Mouse (Mus musculus) hindbrain, embryonic 10.5 days (tissue): ENCODE data around the gene Ermard. TPM values are rescaled to one million over a fixed set of nuclear protein-coding genes. Genes with fewer than 3 reads are reported as not detected.

ENCODE experiments used
- DNase-seq: peaks from one replicate; pipeline ENCODE4 v3.0.0-alpha.2; 2017; ENCODE audit warnings: low spot score
- H3K27ac ChIP-seq: fragments of 300-500 bp; sonication (generic); 2 replicates; pipeline ENCODE4 v1.5.1; 2016; ENCODE audit warnings: mild to moderate bottlenecking, moderate library complexity
- H3K27me3 ChIP-seq: fragments of 300-500 bp; sonication (generic); 2 replicates; pipeline ENCODE4 v1.6.1; 2016; ENCODE audit warnings: mild to moderate bottlenecking; ENCODE audit not compliant: poor library complexity, insufficient read depth, severe bottlenecking
- H3K36me3 ChIP-seq: fragments of 300-500 bp; sonication (generic); 2 replicates; pipeline ENCODE4 v1.6.1; 2016; ENCODE audit warnings: mild to moderate bottlenecking, moderate library complexity
- H3K4me1 ChIP-seq: fragments of 300-500 bp; sonication (generic); replicated peaks from 2 replicates; pipeline ENCODE4 v1.6.1; 2016; ENCODE audit warnings: mild to moderate bottlenecking
- H3K4me3 ChIP-seq: fragments of 300-500 bp; sonication (generic); 2 replicates; pipeline ENCODE4 v1.5.1; 2016; ENCODE audit warnings: mild to moderate bottlenecking, moderate library complexity
- H3K9me3 ChIP-seq: fragments of 300-500 bp; sonication (generic); 2 replicates; pipeline ENCODE4 v1.6.1; 2016; ENCODE audit warnings: mild to moderate bottlenecking, moderate library complexity
- WGBS: fragments of 180-500 bp; shearing (Covaris S2); methylation state at CpG from one replicate; pipeline ENCODE4 v1.1.7; 2016; 5-methylcytosine and 5-hydroxymethylcytosine counted together
- polyA plus RNA-seq: library from polyadenylated mRNA; unstranded; fragments of >200 nt; fragmentation: Nextera tagmentation; extraction: Ambion mirVana; gene quantifications from 2 replicates; pipeline ENCODE4 v1.2.1, GENCODE M21; 2016

The Ermard gene
- polyA plus RNA-seq, 1 experiment from 2014 or later = 92.5 TPM

GRCm38 (mm10) chr17:15101355-15101754 lies 60.3 kb downstream of the Ermard start:
- Histone ChIP-seq H3K27me3 (peaks cover 11% of the 10 kb centered on the region), H3K4me3 (no peak overlapping the region), H3K36me3 (no peaks in the 10 kb centered on the region), H3K9me3 (no peaks in the 10 kb centered on the region), H3K27ac (no peak overlapping the region), H3K4me1 (no peaks in the 10 kb centered on the region)
- no peak for DNase-seq
- WGBS = 86% methylated on average over 4 of the region's 4 CpGs

GRCm38 (mm10) chr17:15107143-15107649 lies 66.2 kb downstream of the Ermard start:
- no peak overlapping the region for H3K4me3 ChIP-seq

GRCm38 (mm10) chr17:15108473-15109441 lies 67.7 kb downstream of the Ermard start:
- H3K36me3 ChIP-seq = no peaks in the 10 kb centered on the region
- peak; percentile 70 for DNase-seq
- 35% methylated on average over 20 of the region's 20 CpGs for WGBS
- peak overlapping the region; percentile 31 for H3K4me3 ChIP-seq
- H3K4me1 ChIP-seq = peaks cover 30% of the 10 kb centered on the region
- H3K9me3 ChIP-seq = no peaks in the 10 kb centered on the region
- peak overlapping the region; percentile 79 for H3K27ac ChIP-seq
- peaks cover 22% of the 10 kb centered on the region for H3K27me3 ChIP-seq

More at GRCm38 (mm10) chr17:15107143-15107649, 66.2 kb downstream of the Ermard start:
- WGBS = 90% methylated on average over 9 of the region's 9 CpGs
- H3K36me3 ChIP-seq = no peaks in the 10 kb centered on the region
- no peaks in the 10 kb centered on the region for H3K9me3 ChIP-seq
- peaks cover 30% of the 10 kb centered on the region for H3K4me1 ChIP-seq
- no peak for DNase-seq
- H3K27ac ChIP-seq = peak overlapping the region; percentile 56
- H3K27me3 ChIP-seq = peaks cover 22% of the 10 kb centered on the region

- Histone ChIP-seq H3K4me1 (peaks cover 9% of the 10 kb centered on the region), H3K9me3 (no peaks in the 10 kb centered on the region), H3K27me3 (no peaks in the 10 kb centered on the region; the same call in 1 of the 2 replicates), H3K27ac (no peak overlapping the region), H3K36me3 (no peaks in the 10 kb centered on the region), H3K4me3 (no peak overlapping the region)
- no peak for DNase-seq
- 69% methylated on average over 3 of the region's 3 CpGs for WGBS
These were observed 74.5 kb downstream of the Ermard start for GRCm38 (mm10) chr17:15115550-15115949.

- 95% methylated on average over 4 of the region's 4 CpGs for WGBS
- Histone ChIP-seq H3K4me3 (no peak overlapping the region), H3K4me1 (peaks cover 5% of the 10 kb centered on the region), H3K27me3 (no peaks in the 10 kb centered on the region), H3K36me3 (no peaks in the 10 kb centered on the region), H3K27ac (no peak overlapping the region), H3K9me3 (no peaks in the 10 kb centered on the region)
- DNase-seq = no peak
These were observed 79.1 kb downstream of the Ermard start for GRCm38 (mm10) chr17:15120096-15120495.

GRCm38 (mm10) chr17:15120569-15120968 lies 79.6 kb downstream of the Ermard start:
- WGBS = 88% methylated on average over 6 of the region's 6 CpGs
- DNase-seq = no peak
- H3K4me3 ChIP-seq = no peak overlapping the region
- H3K27ac ChIP-seq = no peak overlapping the region
- H3K36me3 ChIP-seq = no peaks in the 10 kb centered on the region
- peaks cover 4% of the 10 kb centered on the region for H3K4me1 ChIP-seq
- no peaks in the 10 kb centered on the region for H3K27me3 ChIP-seq
- no peaks in the 10 kb centered on the region for H3K9me3 ChIP-seq

- no peaks in the 10 kb centered on the region for H3K4me1 ChIP-seq
- 78% methylated on average over 9 of the region's 9 CpGs for WGBS
- H3K9me3 ChIP-seq = no peaks in the 10 kb centered on the region
- H3K27me3 ChIP-seq = peaks cover 3% of the 10 kb centered on the region; the same call in 1 of the 2 replicates
- H3K36me3 ChIP-seq = no peaks in the 10 kb centered on the region
- no peak overlapping the region for H3K27ac ChIP-seq
- no peak overlapping the region for H3K4me3 ChIP-seq
- no peak for DNase-seq
These were observed 88.8 kb downstream of the Ermard start for GRCm38 (mm10) chr17:15129630-15130287.

GRCm38 (mm10) chr17:15130288-15130656 lies 89.3 kb downstream of the Ermard start:
- 83% methylated on average over 3 of the region's 3 CpGs for WGBS
- no peaks in the 10 kb centered on the region for H3K36me3 ChIP-seq
- no peak overlapping the region for H3K4me3 ChIP-seq
- H3K27me3 ChIP-seq = peaks cover 3% of the 10 kb centered on the region; the same call in 1 of the 2 replicates
- H3K4me1 ChIP-seq = no peaks in the 10 kb centered on the region
- no peak for DNase-seq
- H3K9me3 ChIP-seq = no peaks in the 10 kb centered on the region
- H3K27ac ChIP-seq = no peak overlapping the region

GRCm38 (mm10) chr17:15134905-15135669 lies 94.1 kb downstream of the Ermard start:
- 89% methylated on average over 12 of the region's 12 CpGs for WGBS
- Histone ChIP-seq H3K27ac (no peak overlapping the region), H3K36me3 (no peaks in the 10 kb centered on the region), H3K9me3 (no peaks in the 10 kb centered on the region), H3K4me3 (no peak overlapping the region), H3K4me1 (0 out of 2 replicates have a peak, but pooled peaks cover 3% of the 10 kb centered on the region), H3K27me3 (0 out of 2 replicates have a peak, but pooled peaks cover 3% of the 10 kb centered on the region)
- no peak for DNase-seq

- no peaks in the 10 kb centered on the region for H3K9me3 ChIP-seq
- no peaks in the 10 kb centered on the region for H3K36me3 ChIP-seq
- 0 out of 2 replicates have a peak, but pooled peaks cover 3% of the 10 kb centered on the region for H3K4me1 ChIP-seq
- no peaks in the 10 kb centered on the region for H3K27me3 ChIP-seq
- 66% methylated on average over 5 of the region's 5 CpGs for WGBS
- no peak overlapping the region for H3K4me3 ChIP-seq
- H3K27ac ChIP-seq = no peak overlapping the region
- no peak for DNase-seq
These were observed 96.4 kb downstream of the Ermard start for GRCm38 (mm10) chr17:15137443-15137842.
